ENCODE assay signal across 22 mouse cellular contexts in the genomic region with DNA sequence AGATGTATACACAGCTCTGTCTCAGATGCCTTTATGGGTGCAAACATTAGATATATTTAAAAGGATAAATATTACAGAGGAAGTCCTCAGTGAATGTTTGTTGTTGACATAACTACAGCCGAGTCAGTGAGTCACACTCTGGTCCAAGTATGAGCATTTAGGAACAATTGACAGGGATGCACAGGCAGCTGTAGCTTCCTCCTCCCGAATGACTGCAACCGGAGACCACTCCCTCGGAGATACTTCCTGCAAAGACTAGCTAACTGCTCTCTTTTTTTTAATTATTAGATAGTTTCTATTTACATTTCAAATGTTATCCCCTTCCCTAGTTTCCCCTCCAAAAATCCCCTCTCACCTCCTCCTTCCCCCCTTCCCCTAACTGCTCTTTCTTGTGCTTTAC. TPM values are rescaled to one million over a fixed set of nuclear protein-coding genes. Genes with fewer than 3 reads are reported as not detected.
DNase-seq lines count a peak whose midpoint lies in the region; ATAC-seq and TF ChIP-seq lines count a peak whose summit lies in the region.
"Had no signal": no experiment of that assay in that cellular context is flagged by ENCODE, and none has a peak within 500 bp of the region (broad histone marks: within the 10 kb centered on the region; RNA-seq: fewer than 3 reads in every experiment).

No protein-coding gene starts in this region.

- no peaks in the 10 kb centered on the region for H3K27me3 ChIP-seq in kidney, postnatal 0 days (ENCODE audit: insufficient read depth, low read length)
- H3K27me3 ChIP-seq in kidney, embryonic 14.5 days (ENCODE audit: control insufficient read depth, insufficient read depth, low read length) = no peaks in the 10 kb centered on the region
- no peaks in the 10 kb centered on the region; a peak in 2 of 4 replicates for H3K27me3 ChIP-seq in MEL (ENCODE audit: control insufficient read depth in 1 of 2, insufficient read depth in 2 of 2, low read length in 2 of 2)
- H3K27me3 ChIP-seq in lung, embryonic 16.5 days (ENCODE audit: control insufficient read depth, insufficient read depth, low read depth, low read length) = no peaks in the 10 kb centered on the region
- H3K27me3 ChIP-seq: forebrain, embryonic 12.5 days; hindbrain, embryonic 12.5 days; limb, embryonic 13.5 days; liver, embryonic 15.5 days; midbrain, embryonic 15.5 days; neural tube, embryonic 15.5 days had no signal

- H3K9me3 ChIP-seq in kidney, postnatal 0 days (replicated peaks; ENCODE audit: low read length) = no peaks in the 10 kb centered on the region
- no peaks in the 10 kb centered on the region for H3K9me3 ChIP-seq in kidney, embryonic 14.5 days (ENCODE audit: control insufficient read depth, low read length)
- H3K9me3 ChIP-seq in MEL (replicated peaks; ENCODE audit: insufficient read depth, low read length) = no peaks in the 10 kb centered on the region
- H3K9me3 ChIP-seq in lung, embryonic 16.5 days (ENCODE audit: control insufficient read depth, low read length) = no peaks in the 10 kb centered on the region; the same call in 1 of the 2 replicates
- H3K9me3 ChIP-seq: forebrain, embryonic 12.5 days; liver, embryonic 15.5 days; midbrain, embryonic 15.5 days; neural tube, embryonic 15.5 days had no signal

- TF ChIP-seq EP300 in MEL (IDR thresholded peaks at IDR 0.05; ENCODE audit: low read depth in 1 of 2, low read length in 2 of 2) = no peak

- no peak for TF ChIP-seq CTCF in kidney, postnatal 0 days (IDR thresholded peaks at IDR 0.05; ENCODE audit: low read depth)
- no peak for TF ChIP-seq CTCF in MEL (IDR thresholded peaks at IDR 0.05 in 2 of 3, conservative IDR thresholded peaks at IDR 0.05 in 1 of 3; ENCODE audit: control insufficient read depth in 1 of 3, insufficient read depth in 1 of 3, low read depth in 2 of 3, low read length in 3 of 3, poor library complexity in 1 of 3, severe bottlenecking in 1 of 3)

- no peak overlapping the region for H3K4me3 ChIP-seq in kidney, postnatal 0 days (replicated peaks; ENCODE audit: low read depth, low read length)
- no peak overlapping the region for H3K4me3 ChIP-seq in kidney, embryonic 14.5 days (ENCODE audit: low read length)
- no peak overlapping the region; a peak in 1 of 4 replicates for H3K4me3 ChIP-seq in MEL (ENCODE audit: control insufficient read depth in 1 of 2, insufficient read depth in 1 of 2, low read depth in 2 of 2, low read length in 2 of 2)
- H3K4me3 ChIP-seq in lung, embryonic 16.5 days (ENCODE audit: low read length) = no peak overlapping the region
- H3K4me3 ChIP-seq: forebrain, embryonic 12.5 days; hindbrain, embryonic 12.5 days; limb, embryonic 13.5 days; liver, embryonic 15.5 days; midbrain, embryonic 15.5 days; neural tube, embryonic 15.5 days had no signal

- no peak for TF ChIP-seq RAD21 in MEL (IDR thresholded peaks at IDR 0.05; ENCODE audit: low read depth, low read length)

- H3K79me2 ChIP-seq in MEL (ENCODE audit: control insufficient read depth, insufficient read depth, low read length, poor library complexity) = no peaks in the 10 kb centered on the region

- peak; percentile 53 for DNase-seq in kidney, postnatal 0 days (ENCODE audit: low spot score)
- DNase-seq in MEL (ENCODE audit: low read depth, low spot score) = peak; percentile 62
- DNase-seq in T-cell, adult 2 months (ENCODE audit: low spot score) = no peak
- DNase-seq in frontal cortex, postnatal 10 days (ENCODE audit: low spot score in 2 of 2) = no peak
- DNase-seq: cerebellum, adult 11 months; gastrocnemius, postnatal 14 days; right cerebral cortex, postnatal 14 days had no signal

- H3K36me3 ChIP-seq in kidney, postnatal 0 days (ENCODE audit: insufficient read depth, low read length) = no peaks in the 10 kb centered on the region
- no peaks in the 10 kb centered on the region for H3K36me3 ChIP-seq in kidney, embryonic 14.5 days (ENCODE audit: control insufficient read depth, insufficient read depth, low read length)
- peaks cover 0 to 9% of the 10 kb centered on the region in 2 experiments; a peak in 2 of 4 replicates for H3K36me3 ChIP-seq in MEL (ENCODE audit: control insufficient read depth in 1 of 2, insufficient read depth in 2 of 2, low read length in 2 of 2)
- no peaks in the 10 kb centered on the region for H3K36me3 ChIP-seq in lung, embryonic 16.5 days (ENCODE audit: control insufficient read depth, insufficient read depth, low read length)
- H3K36me3 ChIP-seq: forebrain, embryonic 12.5 days; hindbrain, embryonic 12.5 days; limb, embryonic 13.5 days; liver, embryonic 15.5 days; midbrain, embryonic 15.5 days; neural tube, embryonic 15.5 days had no signal

- H3K4me1 ChIP-seq in kidney, postnatal 0 days (replicated peaks; ENCODE audit: insufficient read depth, low read length) = no peaks in the 10 kb centered on the region
- H3K4me1 ChIP-seq in kidney, embryonic 14.5 days (ENCODE audit: control insufficient read depth, insufficient read depth, low read length) = no peaks in the 10 kb centered on the region
- peaks cover 0 to 13% of the 10 kb centered on the region in 2 experiments; a peak in 2 of 4 replicates for H3K4me1 ChIP-seq in MEL (ENCODE audit: control insufficient read depth in 1 of 2, insufficient read depth in 2 of 2, low read length in 2 of 2)
- H3K4me1 ChIP-seq in lung, embryonic 16.5 days (replicated peaks; ENCODE audit: control insufficient read depth, insufficient read depth, low read length) = no peaks in the 10 kb centered on the region
- H3K4me1 ChIP-seq: forebrain, embryonic 12.5 days; hindbrain, embryonic 12.5 days; limb, embryonic 13.5 days; liver, embryonic 15.5 days; midbrain, embryonic 15.5 days; neural tube, embryonic 15.5 days had no signal

- H3K27ac ChIP-seq in kidney, postnatal 0 days = no peak overlapping the region
- no peak overlapping the region for H3K27ac ChIP-seq in kidney, embryonic 14.5 days (ENCODE audit: low read depth, low read length)
- H3K27ac ChIP-seq in MEL (ENCODE audit: control insufficient read depth, low read depth, low read length) = no peak overlapping the region
- H3K27ac ChIP-seq in lung, embryonic 16.5 days (ENCODE audit: low read length) = no peak overlapping the region
- H3K27ac ChIP-seq: forebrain, embryonic 12.5 days; hindbrain, embryonic 12.5 days; limb, embryonic 13.5 days; liver, embryonic 15.5 days; midbrain, embryonic 15.5 days; neural tube, embryonic 15.5 days had no signal

- no peak for TF ChIP-seq POLR2A in MEL (IDR thresholded peaks at IDR 0.05; ENCODE audit: control insufficient read depth in 1 of 2, insufficient read depth in 1 of 2, low read depth in 1 of 2, low read length in 2 of 2, poor library complexity in 1 of 2)

- no peak overlapping the region for H3K9ac ChIP-seq in kidney, postnatal 0 days (ENCODE audit: low read depth, low read length)
- H3K9ac ChIP-seq in kidney, embryonic 14.5 days (ENCODE audit: low read depth, low read length) = no peak overlapping the region
- H3K9ac ChIP-seq in MEL (ENCODE audit: control insufficient read depth, low read depth, low read length, poor library complexity, severe bottlenecking) = no peak overlapping the region
- no peak overlapping the region for H3K9ac ChIP-seq in lung, embryonic 16.5 days (ENCODE audit: low read length)
- H3K9ac ChIP-seq: forebrain, embryonic 12.5 days; hindbrain, embryonic 12.5 days; limb, embryonic 13.5 days; liver, embryonic 15.5 days; midbrain, embryonic 15.5 days; neural tube, embryonic 15.5 days had no signal

- 53% methylated on average over 4 of the region's 4 CpGs for WGBS in kidney, postnatal 0 days
- WGBS in kidney, embryonic 14.5 days = 64% methylated on average over 4 of the region's 4 CpGs
- 50% methylated on average over 4 of the region's 4 CpGs for WGBS in lung, embryonic 16.5 days

- ATAC-seq in kidney, postnatal 0 days (replicated peaks; ENCODE audit: low FRiP score, low read depth) = no peak
- ATAC-seq in kidney, embryonic 14.5 days (ENCODE audit: low FRiP score, low TSS enrichment) = no peak
- ATAC-seq in lung, embryonic 16.5 days (ENCODE audit: low read depth) = peak; percentile 49; the same call in 1 of the 2 replicates
- peak; percentile 52 for ATAC-seq in megakaryocyte progenitor cell, adult 5-6 weeks (replicated peaks; ENCODE audit: poor library complexity)
- ATAC-seq: inflammation-experienced regulatory T-cells, adult 6 months; midbrain, embryonic 15.5 days had no signal

- H3K4me2 ChIP-seq in kidney, postnatal 0 days (ENCODE audit: low read length) = no peak overlapping the region
- H3K4me2 ChIP-seq in kidney, embryonic 14.5 days (replicated peaks; ENCODE audit: low read depth, low read length) = no peak overlapping the region
- no peak overlapping the region for H3K4me2 ChIP-seq in lung, embryonic 16.5 days (ENCODE audit: low read depth, low read length)
- H3K4me2 ChIP-seq: forebrain, embryonic 12.5 days; hindbrain, embryonic 12.5 days; limb, embryonic 13.5 days; liver, embryonic 15.5 days; midbrain, embryonic 15.5 days; neural tube, embryonic 15.5 days had no signal

TF ChIP-seq in MEL, 35 proteins besides CTCF, POLR2A, EP300 and RAD21:
- TF ChIP-seq CHD2 (IDR thresholded peaks at IDR 0.05; ENCODE audit: low read length) = no peak
- TF ChIP-seq TBP (IDR thresholded peaks at IDR 0.05; ENCODE audit: low read depth, low read length) = 0 out of 2 replicates have a peak, but pooled peaks have one; percentile 20

RNA-seq across cellular contexts. Expression of a gene that starts 18.0 kb away (rescaled TPM):
- 0.77 and 1.0 TPM in 2 replicates for polyA plus RNA-seq in kidney, postnatal 0 days (2015; fragmentation: Nextera tagmentation; extraction: Ambion mirVana)
- polyA plus RNA-seq in kidney, embryonic 14.5 days (2014; fragmentation: Nextera tagmentation; extraction: Ambion mirVana) = 1.6 and 1.7 TPM in 2 replicates
- total RNA-seq in MEL (2012; rRNA removed) = not detected in 2 replicates
- polyA plus RNA-seq in MEL (2012; ENCODE audit: insufficient read depth in 1 of 2, insufficient read length in 2 of 2, low read depth in 1 of 2, low replicate concordance in 2 of 2, missing spikeins in 1 of 2) = not detected
- polyA plus RNA-seq in lung, embryonic 16.5 days (2015; fragmentation: Nextera tagmentation; extraction: Ambion mirVana) = 2.7 and 3.8 TPM in 2 replicates
- total RNA-seq in megakaryocyte progenitor cell, adult 5-6 weeks (2015) = 0.76 TPM in 1 of 2 replicates, not detected in the other
- total RNA-seq in megakaryocyte progenitor cell, adult 5-6 weeks (2017) = 0.79 TPM in 1 of 2 replicates, not detected in the other
- total RNA-seq: adrenal gland, postnatal 25 days; heart, adult 8-10 months; layer of hippocampus, postnatal 25 days; left cerebral cortex, postnatal 14 days; megakaryocyte-erythroid progenitor cell, adult 5-6 weeks had no signal

Comparison
In these comparisons a context has a peak if more than half of its experiments do, and no peak if none do; other contexts are left out.
1. ATAC-seq: peak in lung, embryonic 16.5 days (single experiment) and megakaryocyte progenitor cell, adult 5-6 weeks (single experiment); none in kidney, postnatal 0 days (single experiment) and kidney, embryonic 14.5 days (single experiment).
2. DNase-seq: peak in kidney, postnatal 0 days (single experiment) and MEL (single experiment); none in T-cell, adult 2 months (single experiment) and frontal cortex, postnatal 10 days (0 of 2).